Mouse (Mus musculus): ENCODE results near the gene Cacna1c. TPM values are rescaled to one million over a fixed set of nuclear protein-coding genes. Genes with fewer than 3 reads are reported as not detected.

Gene Cacna1c
- polyA plus RNA-seq, 1 experiment from 2014 or later: 0.30 TPM

DNA sequence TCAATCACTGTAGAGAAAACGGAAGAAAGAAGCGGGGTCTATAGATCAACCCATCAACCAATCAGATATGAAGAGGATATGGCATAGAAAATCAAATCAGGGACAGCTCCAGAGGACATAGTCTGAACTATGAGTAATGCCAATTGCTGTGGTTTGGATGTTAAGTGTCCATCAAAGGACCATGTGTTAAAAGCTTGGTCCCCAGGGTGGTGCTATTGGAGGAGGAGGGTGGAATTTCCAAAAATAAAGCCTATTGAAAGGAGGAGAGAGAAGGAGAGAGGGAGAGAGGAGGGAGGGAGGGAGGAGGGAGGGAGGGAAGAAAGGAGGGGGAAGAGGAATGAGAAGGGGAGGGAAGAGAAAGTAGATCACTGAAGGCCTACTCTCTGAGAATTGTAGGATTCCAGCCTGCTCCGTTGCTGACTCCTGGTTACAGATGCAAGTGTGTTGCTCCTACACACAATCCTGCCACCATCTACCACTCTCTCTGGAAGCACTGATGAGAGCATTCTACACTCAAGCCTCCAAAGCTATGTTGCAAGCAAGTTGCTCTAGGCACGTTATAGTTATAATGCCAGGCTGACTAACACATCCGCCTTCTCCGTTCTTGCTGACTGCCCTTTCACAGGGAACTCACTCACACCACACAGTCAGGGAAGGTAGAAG lies 547.0 kb downstream of the Cacna1c start:
- Histone ChIP-seq H3K9ac (ENCODE audit: low read depth, low read length) (no peak overlapping the region), H3K27me3 (ENCODE audit: control insufficient read depth, insufficient read depth, low read depth, low read length) (no peaks in the 10 kb centered on the region), H3K4me3 (ENCODE audit: low read depth, low read length) (no peak overlapping the region), H3K9me3 (replicated peaks; ENCODE audit: control insufficient read depth, low read length) (no peaks in the 10 kb centered on the region), H3K36me3 (ENCODE audit: control insufficient read depth, insufficient read depth) (no peaks in the 10 kb centered on the region), H3K27ac (ENCODE audit: low read length) (no peak overlapping the region), H3K4me1 (ENCODE audit: control insufficient read depth, low read depth, low read length) (no peaks in the 10 kb centered on the region), H3K4me2 (ENCODE audit: low read depth, low read length) (no peak overlapping the region)
- ATAC-seq (ENCODE audit: low read depth): no peak
- 76% methylated on average over 6 of the region's 6 CpGs for WGBS (ENCODE audit: insufficient replicate concordance)

DNA sequence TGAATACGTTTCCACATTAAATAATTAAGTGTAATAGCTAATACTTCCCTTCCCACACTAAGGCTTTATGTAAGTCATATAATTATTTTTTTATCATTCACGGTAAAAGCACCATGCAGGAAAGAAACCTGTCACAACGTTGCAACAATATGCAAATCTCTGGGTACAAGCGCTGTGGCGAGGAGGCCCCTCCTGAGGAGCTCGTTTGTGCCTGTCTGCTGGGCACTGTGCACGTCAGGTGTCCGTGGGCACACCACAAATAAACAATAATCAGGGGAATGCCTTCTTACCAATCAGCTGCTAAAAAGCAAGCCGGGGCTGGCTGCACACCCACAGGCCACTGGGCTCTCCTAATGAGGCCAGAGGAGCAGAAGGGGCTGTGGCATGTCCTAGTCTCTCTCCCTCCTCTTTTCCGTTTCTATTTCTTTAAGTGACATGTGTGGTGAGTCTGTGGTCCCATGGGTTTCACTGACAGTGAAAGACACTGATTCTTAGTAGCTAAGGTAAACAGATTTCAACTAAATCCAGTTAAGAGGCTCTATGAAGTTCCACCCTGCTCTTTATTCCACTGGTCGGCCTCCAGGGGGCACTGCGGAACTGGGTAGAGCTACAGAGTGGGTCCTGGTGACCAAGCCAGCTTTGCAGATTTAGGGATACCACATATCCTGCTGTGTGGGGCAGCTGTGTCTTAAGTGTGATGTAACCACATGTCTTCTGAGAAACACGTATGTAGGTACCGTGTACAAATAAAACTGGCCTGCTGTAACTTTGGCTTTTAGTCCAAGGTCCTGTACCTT lies 549.8 kb downstream of the Cacna1c start:
- Histone ChIP-seq H3K36me3 (ENCODE audit: control insufficient read depth, insufficient read depth) (no peaks in the 10 kb centered on the region), H3K4me3 (ENCODE audit: low read depth, low read length) (no peak overlapping the region), H3K9ac (ENCODE audit: low read depth, low read length) (no peak overlapping the region), H3K27ac (ENCODE audit: low read length) (no peak overlapping the region), H3K9me3 (replicated peaks; ENCODE audit: control insufficient read depth, low read length) (no peaks in the 10 kb centered on the region), H3K4me2 (ENCODE audit: low read depth, low read length) (no peak overlapping the region), H3K4me1 (ENCODE audit: control insufficient read depth, low read depth, low read length) (no peaks in the 10 kb centered on the region), H3K27me3 (ENCODE audit: control insufficient read depth, insufficient read depth, low read depth, low read length) (no peaks in the 10 kb centered on the region)
- WGBS (ENCODE audit: insufficient replicate concordance): 45% methylated on average over 14 of the region's 14 CpGs
- ATAC-seq (ENCODE audit: low read depth): no peak

DNA sequence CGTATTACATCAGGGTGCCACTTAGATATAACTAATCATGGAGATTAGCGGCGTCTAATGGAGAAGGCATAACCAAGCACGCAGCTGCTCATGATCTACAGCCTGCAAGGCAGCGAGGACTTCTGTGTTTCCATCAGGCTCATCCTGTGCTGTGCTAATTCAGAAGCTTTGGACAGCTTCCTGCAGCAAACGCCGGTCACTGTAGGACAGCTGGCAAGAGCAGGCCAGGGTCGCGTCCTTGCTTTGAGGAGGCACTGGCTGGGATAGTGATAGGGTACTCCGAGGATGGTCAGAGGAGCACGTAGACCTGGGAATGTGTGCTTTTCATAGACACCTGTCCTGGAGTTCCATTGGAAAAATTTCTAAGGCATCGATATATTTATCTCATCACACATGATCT lies 551.4 kb downstream of the Cacna1c start:
- ATAC-seq (ENCODE audit: low read depth): no peak
- Histone ChIP-seq H3K36me3 (ENCODE audit: control insufficient read depth, insufficient read depth) (no peaks in the 10 kb centered on the region), H3K9ac (ENCODE audit: low read depth, low read length) (no peak overlapping the region), H3K27ac (ENCODE audit: low read length) (no peak overlapping the region), H3K4me3 (ENCODE audit: low read depth, low read length) (no peak overlapping the region), H3K9me3 (replicated peaks; ENCODE audit: control insufficient read depth, low read length) (no peaks in the 10 kb centered on the region), H3K4me1 (ENCODE audit: control insufficient read depth, low read depth, low read length) (no peaks in the 10 kb centered on the region), H3K4me2 (ENCODE audit: low read depth, low read length) (no peak overlapping the region), H3K27me3 (ENCODE audit: control insufficient read depth, insufficient read depth, low read depth, low read length) (no peaks in the 10 kb centered on the region)
- WGBS (ENCODE audit: insufficient replicate concordance): 65% methylated on average over 12 of the region's 12 CpGs

GRCm38 (mm10) chr6:118643541-118643940 lies 552.7 kb downstream of the Cacna1c start:
- Histone ChIP-seq H3K27ac (ENCODE audit: low read length) (no peak overlapping the region), H3K27me3 (ENCODE audit: control insufficient read depth, insufficient read depth, low read depth, low read length) (no peaks in the 10 kb centered on the region), H3K9ac (ENCODE audit: low read depth, low read length) (no peak overlapping the region), H3K4me1 (ENCODE audit: control insufficient read depth, low read depth, low read length) (no peaks in the 10 kb centered on the region), H3K36me3 (ENCODE audit: control insufficient read depth, insufficient read depth) (no peaks in the 10 kb centered on the region), H3K9me3 (replicated peaks; ENCODE audit: control insufficient read depth, low read length) (no peaks in the 10 kb centered on the region), H3K4me2 (ENCODE audit: low read depth, low read length) (no peak overlapping the region), H3K4me3 (ENCODE audit: low read depth, low read length) (no peak overlapping the region)
- 57% methylated on average over 2 of the region's 2 CpGs for WGBS (ENCODE audit: insufficient replicate concordance)
- no peak for ATAC-seq (ENCODE audit: low read depth)

- 47% methylated on average over 6 of the region's 6 CpGs for WGBS (ENCODE audit: insufficient replicate concordance)
- ATAC-seq (ENCODE audit: low read depth): no peak
- Histone ChIP-seq H3K4me3 (ENCODE audit: low read depth, low read length) (no peak overlapping the region), H3K27me3 (ENCODE audit: control insufficient read depth, insufficient read depth, low read depth, low read length) (no peaks in the 10 kb centered on the region), H3K27ac (ENCODE audit: low read length) (no peak overlapping the region), H3K4me2 (ENCODE audit: low read depth, low read length) (no peak overlapping the region), H3K9ac (ENCODE audit: low read depth, low read length) (no peak overlapping the region), H3K4me1 (ENCODE audit: control insufficient read depth, low read depth, low read length) (no peaks in the 10 kb centered on the region), H3K9me3 (replicated peaks; ENCODE audit: control insufficient read depth, low read length) (no peaks in the 10 kb centered on the region; the same call in 1 of the 2 replicates), H3K36me3 (ENCODE audit: control insufficient read depth, insufficient read depth) (no peaks in the 10 kb centered on the region)
Measured at GRCm38 (mm10) chr6:118641671-118642325, 554.4 kb downstream of the Cacna1c start.

DNA sequence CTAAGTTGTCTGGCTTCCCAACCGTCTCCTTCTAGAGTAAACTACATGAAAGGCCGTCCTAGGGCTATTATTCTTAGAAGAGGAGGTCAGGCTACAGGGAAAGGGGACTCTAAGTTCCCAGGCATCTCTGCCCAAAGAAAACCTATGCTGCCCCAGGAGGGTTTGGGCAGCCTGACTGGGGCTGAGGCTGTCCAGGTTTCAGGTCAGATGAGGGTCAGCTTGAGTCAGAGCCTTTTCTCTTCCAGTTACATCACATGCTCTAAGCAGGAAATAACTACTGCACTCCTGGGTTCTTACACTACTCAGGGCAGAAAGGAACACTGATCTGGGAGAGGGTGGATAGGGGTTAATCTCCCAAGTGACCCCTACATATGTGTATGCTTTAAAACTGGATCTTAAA lies 556.4 kb downstream of the Cacna1c start:
- 59% methylated on average over 2 of the region's 2 CpGs for WGBS (ENCODE audit: insufficient replicate concordance)
- H3K36me3 ChIP-seq (ENCODE audit: control insufficient read depth, insufficient read depth): no peaks in the 10 kb centered on the region
- no peak overlapping the region for H3K9ac ChIP-seq (ENCODE audit: low read depth, low read length)
- no peak overlapping the region for H3K4me2 ChIP-seq (ENCODE audit: low read depth, low read length)
- no peak overlapping the region for H3K4me3 ChIP-seq (ENCODE audit: low read depth, low read length)
- H3K27me3 ChIP-seq (ENCODE audit: control insufficient read depth, insufficient read depth, low read depth, low read length): no peaks in the 10 kb centered on the region
- H3K27ac ChIP-seq (ENCODE audit: low read length): no peak overlapping the region
- ATAC-seq (ENCODE audit: low read depth): no peak
- H3K9me3 ChIP-seq (replicated peaks; ENCODE audit: control insufficient read depth, low read length): no peaks in the 10 kb centered on the region; the same call in 1 of the 2 replicates
- H3K4me1 ChIP-seq (ENCODE audit: control insufficient read depth, low read depth, low read length): no peaks in the 10 kb centered on the region

DNA sequence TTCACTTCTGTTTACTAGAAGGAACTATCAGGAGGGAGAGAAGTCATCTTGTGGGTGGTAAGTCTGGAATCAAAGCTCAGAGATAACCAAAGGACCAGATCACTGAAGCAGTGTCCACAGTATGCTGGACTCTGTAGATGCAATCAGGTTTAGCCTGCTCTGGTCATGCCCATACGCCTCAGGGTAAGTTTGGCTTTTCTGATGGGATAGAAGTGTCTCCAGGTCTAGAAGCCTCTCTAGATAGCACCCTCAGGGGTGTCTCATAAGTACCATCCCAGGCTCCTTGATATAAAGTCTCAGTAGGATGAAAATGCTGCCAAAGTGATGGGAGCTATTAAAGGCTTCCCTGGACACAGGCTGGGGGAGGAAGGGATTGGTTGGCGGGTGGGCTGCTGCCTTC lies 557.3 kb downstream of the Cacna1c start:
- H3K27ac ChIP-seq (ENCODE audit: low read length): no peak overlapping the region
- H3K36me3 ChIP-seq (ENCODE audit: control insufficient read depth, insufficient read depth): no peaks in the 10 kb centered on the region
- H3K4me3 ChIP-seq (ENCODE audit: low read depth, low read length): no peak overlapping the region
- no peak overlapping the region for H3K4me2 ChIP-seq (ENCODE audit: low read depth, low read length)
- H3K9me3 ChIP-seq (replicated peaks; ENCODE audit: control insufficient read depth, low read length): no peaks in the 10 kb centered on the region; the same call in 1 of the 2 replicates
- H3K27me3 ChIP-seq (ENCODE audit: control insufficient read depth, insufficient read depth, low read depth, low read length): no peaks in the 10 kb centered on the region
- no peak for ATAC-seq (ENCODE audit: low read depth)
- H3K9ac ChIP-seq (ENCODE audit: low read depth, low read length): no peak overlapping the region
- WGBS (ENCODE audit: insufficient replicate concordance): 62% methylated on average over 2 of the region's 2 CpGs
- H3K4me1 ChIP-seq (ENCODE audit: control insufficient read depth, low read depth, low read length): no peaks in the 10 kb centered on the region

DNA sequence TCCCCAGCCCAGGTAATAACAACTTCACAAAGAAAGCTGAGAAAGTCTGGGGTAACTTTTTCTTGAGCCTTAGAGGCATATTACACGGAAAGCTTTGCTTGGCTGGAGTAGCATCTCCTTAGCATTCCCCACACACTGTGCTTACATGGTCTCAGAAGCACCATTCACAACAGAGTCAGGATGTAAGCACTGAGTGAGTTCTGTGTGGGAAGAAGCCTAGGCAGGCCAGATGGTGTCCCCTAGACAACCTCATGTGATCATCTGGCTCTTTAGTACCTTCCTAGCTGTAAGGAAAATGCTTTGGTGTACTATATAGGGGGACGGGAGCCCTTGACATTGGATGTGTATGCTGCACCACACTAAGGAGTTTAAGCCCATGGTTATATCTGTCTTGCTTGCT lies 563.7 kb downstream of the Cacna1c start:
- Histone ChIP-seq H3K36me3 (ENCODE audit: control insufficient read depth, insufficient read depth) (no peaks in the 10 kb centered on the region), H3K27me3 (ENCODE audit: control insufficient read depth, insufficient read depth, low read depth, low read length) (no peaks in the 10 kb centered on the region), H3K27ac (ENCODE audit: low read length) (no peak overlapping the region), H3K4me3 (ENCODE audit: low read depth, low read length) (no peak overlapping the region), H3K4me2 (ENCODE audit: low read depth, low read length) (no peak overlapping the region), H3K9ac (ENCODE audit: low read depth, low read length) (no peak overlapping the region), H3K9me3 (replicated peaks; ENCODE audit: control insufficient read depth, low read length) (no peaks in the 10 kb centered on the region; the same call in 1 of the 2 replicates), H3K4me1 (ENCODE audit: control insufficient read depth, low read depth, low read length) (no peaks in the 10 kb centered on the region)
- 49% methylated on average over 2 of the region's 2 CpGs for WGBS (ENCODE audit: insufficient replicate concordance)
- no peak for ATAC-seq (ENCODE audit: low read depth)

GRCm38 (mm10) chr6:118630006-118630405 lies 566.2 kb downstream of the Cacna1c start:
- no peaks in the 10 kb centered on the region for H3K9me3 ChIP-seq (replicated peaks; ENCODE audit: control insufficient read depth, low read length)
- H3K36me3 ChIP-seq (ENCODE audit: control insufficient read depth, insufficient read depth): no peaks in the 10 kb centered on the region
- WGBS (ENCODE audit: insufficient replicate concordance): 36% methylated on average over 4 of the region's 4 CpGs
- H3K4me3 ChIP-seq (ENCODE audit: low read depth, low read length): no peak overlapping the region
- H3K9ac ChIP-seq (ENCODE audit: low read depth, low read length): no peak overlapping the region
- ATAC-seq (ENCODE audit: low read depth): no peak
- H3K27ac ChIP-seq (ENCODE audit: low read length): no peak overlapping the region
- H3K4me1 ChIP-seq (ENCODE audit: control insufficient read depth, low read depth, low read length): no peaks in the 10 kb centered on the region
- no peaks in the 10 kb centered on the region for H3K27me3 ChIP-seq (ENCODE audit: control insufficient read depth, insufficient read depth, low read depth, low read length)
- H3K4me2 ChIP-seq (ENCODE audit: low read depth, low read length): no peak overlapping the region

Measured in liver, embryonic 16.5 days (tissue).